Mouse (Mus musculus) mammary gland, adult 2 months (tissue): ENCODE measurements around the gene 0610012G03Rik. TPM values are rescaled to one million over a fixed set of nuclear protein-coding genes. Genes with fewer than 3 reads are reported as not detected.

Experiments used
- polyA plus RNA-seq: library from polyadenylated mRNA; depleted of rRNA; stranded (reverse); fragments of >200 nt; gene quantifications from 2 replicates; pipeline ENCODE4 v1.2.3, GENCODE M21; 2012; ENCODE audit warnings: low replicate concordance; rRNA removed

Gene 0610012G03Rik
- polyA plus RNA-seq, result 71.1 and 134 TPM in 2 replicates

DNA sequence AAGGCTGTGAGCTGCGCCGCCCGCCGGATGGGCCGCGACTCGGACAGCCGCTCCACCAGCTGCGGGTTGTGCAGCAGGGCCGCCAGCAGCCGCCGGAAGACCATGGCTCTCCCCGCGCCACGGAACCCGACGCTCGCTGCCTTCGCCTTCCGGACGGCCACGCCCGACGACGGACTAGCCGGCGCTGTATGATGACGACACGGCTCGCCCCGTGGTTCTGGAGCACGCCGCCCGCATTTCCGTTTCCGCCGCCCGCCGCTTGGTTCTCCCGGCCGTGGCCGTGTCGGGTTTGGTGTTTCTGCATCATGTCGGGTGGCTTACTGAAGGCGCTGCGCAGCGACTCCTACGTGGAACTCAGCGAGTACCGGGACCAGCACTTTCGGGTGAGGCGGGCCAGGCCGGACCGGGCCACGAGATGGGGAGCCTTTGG lies at the start of gene 0610012G03Rik, which contains the start of gene Ncbp2:
Gene 0610012G03Rik (minus strand): TSS at position 150 of the 430 bp plus-strand sequence.
Gene Ncbp2 (plus strand): TSS at position 169 of the 430 bp plus-strand sequence.

GRCm38 (mm10) chr16:31933751-31934549 lies 14.3 kb downstream of the 0610012G03Rik start, which contains the start of gene Pigz:
Pigz (plus strand) TSS chr16:31933851.

Other genes starting within 250 kb of the 0610012G03Rik start
- gene Meltf, start 69.7 kb downstream of the 0610012G03Rik start, polyA plus RNA-seq, result 0.83 and 1.0 TPM in 2 replicates
- gene Pigz, start 14.6 kb downstream of the 0610012G03Rik start, polyA plus RNA-seq, result 7.8 and 8.8 TPM in 2 replicates
- gene Ncbp2, start within 50 bp of the 0610012G03Rik start, polyA plus RNA-seq, result 3.0 and 8.5 TPM in 2 replicates
- gene Senp5, start 54.8 kb upstream of the 0610012G03Rik start, polyA plus RNA-seq, result 2.8 and 6.8 TPM in 2 replicates
- gene Pak2, start 130.8 kb upstream of the 0610012G03Rik start, polyA plus RNA-seq, result 19.2 and 21.9 TPM in 2 replicates
- 29.2 and 39.3 TPM in 2 replicates for gene Pigx, start 151.2 kb upstream of the 0610012G03Rik start, polyA plus RNA-seq
- gene Cep19, start 151.3 kb upstream of the 0610012G03Rik start, polyA plus RNA-seq, result 10.3 and 11.5 TPM in 2 replicates
- gene Nrros, start 217.1 kb upstream of the 0610012G03Rik start, polyA plus RNA-seq, result 78.3 and 94.4 TPM in 2 replicates
- gene Bex6, start 231.3 kb upstream of the 0610012G03Rik start, polyA plus RNA-seq, result 0.13 and 0.56 TPM in 2 replicates